Mouse (Mus musculus) liver, adult 2 months (tissue): ENCODE measurements at regions not wholly inside any gene's neighbourhood (a gene's known extent, or its start where the extent isn't known, plus 50 kb on each side); places are given as distances from the start of the nearest gene placed in this dataset.

Experiments used
- CTCF ChIP-seq: fragments of 200-500 bp; IDR thresholded peaks from 2 replicates; pipeline ENCODE4 v1.5.1; 2011; ENCODE audit warnings: low read depth, low read length, control low read depth
- POLR2A ChIP-seq: fragments of 200-500 bp; IDR thresholded peaks from 2 replicates; pipeline ENCODE4 v1.6.1; 2011; ENCODE audit warnings: low read length, control low read depth; ENCODE audit not compliant: insufficient read depth; ENCODE audit errors: extremely low read depth

DNA sequence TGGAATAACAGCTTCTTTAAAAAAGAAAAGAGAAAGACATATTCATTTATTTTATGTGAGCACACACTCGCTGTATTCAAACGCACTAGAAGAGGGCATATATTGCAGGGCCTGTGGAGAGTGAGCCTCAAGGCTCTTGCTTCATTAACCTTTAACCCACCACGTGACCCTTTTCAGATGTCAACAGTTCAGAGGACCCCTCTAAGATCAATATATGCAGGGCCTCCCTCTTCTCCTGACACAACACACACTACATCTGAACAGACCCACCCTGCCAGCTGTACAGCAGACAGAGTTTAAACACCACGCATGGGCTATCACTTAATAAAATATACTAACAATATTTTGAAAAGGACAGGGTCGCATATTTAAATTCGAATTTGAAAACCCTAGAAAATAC lies 242.7 kb upstream of the Adamts16 start:
- TF ChIP-seq POLR2A (no peak), CTCF (no peak)
